Mouse (Mus musculus) CH12.LX (cell line): Measurements from ENCODE around the gene Gm20388.

Experiments used
- CTCF ChIP-seq, 2 experiments: IDR thresholded peaks in 1 of 2; conservative IDR thresholded peaks in 1 of 2; 2 replicates each; pipeline ENCODE4 v1.5.1; 2011 to 2012; ENCODE audit warnings: low read depth in 2 of 2, low read length in 2 of 2, improper control_type of control experiment in 1 of 2, inconsistent platforms in 1 of 2, mild to moderate bottlenecking in 1 of 2, moderate library complexity in 1 of 2
- POLR2A ChIP-seq: IDR thresholded peaks from 2 replicates; pipeline ENCODE4 v1.6.1; 2011; ENCODE audit warnings: low read depth, mild to moderate bottlenecking, improper control_type of control experiment, low read length
- TBP ChIP-seq: conservative IDR thresholded peaks from 2 replicates; pipeline ENCODE4 v1.6.1; 2011; ENCODE audit warnings: low read depth, low read length, improper control_type of control experiment

- TF ChIP-seq POLR2A (no peak), TBP (no peak), CTCF (conservative IDR thresholded peaks at IDR 0.05 in 1 of 2, IDR thresholded peaks at IDR 0.05 in 1 of 2; ENCODE audit: low read depth in 2 of 2, low read length in 2 of 2) (no peak)
Observed at GRCm38 (mm10) chr8:122194396-122194795, 2283.8 kb downstream of the Gm20388 start.
